Mouse (Mus musculus): ENCODE results near the gene Foxa1.

DNA sequence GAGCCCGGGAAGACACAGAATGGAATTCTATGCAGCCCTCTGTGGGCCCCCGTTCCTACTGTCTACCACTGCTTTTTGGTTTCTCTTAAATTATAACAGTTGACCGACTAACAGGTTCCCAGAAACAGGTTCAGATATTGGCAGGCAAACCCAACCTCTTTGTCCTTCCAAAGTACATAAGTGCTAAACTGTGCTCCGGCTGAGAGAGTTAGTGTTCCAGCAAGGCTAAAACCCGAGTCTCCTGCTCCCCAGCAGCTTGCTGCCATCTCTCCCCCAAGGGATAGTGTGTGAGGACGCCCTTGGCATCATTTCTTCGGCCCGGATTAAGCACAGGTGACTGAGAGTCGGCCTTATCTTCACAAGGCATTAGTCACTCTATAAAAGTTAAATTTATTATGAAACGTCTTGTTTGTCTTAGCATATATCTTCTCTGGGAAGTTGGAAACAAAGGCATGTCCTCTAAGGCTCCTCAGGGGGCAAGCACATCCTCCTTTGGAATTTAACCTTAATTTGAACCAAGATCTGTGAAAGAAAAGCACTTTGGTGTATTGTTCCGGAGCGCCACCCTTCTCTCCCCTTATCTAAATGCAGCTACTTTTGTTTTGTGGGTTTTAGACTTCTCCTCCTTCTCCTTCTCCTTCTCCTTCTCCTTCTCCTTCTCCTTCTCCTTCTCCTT lies 30.9 kb downstream of the Foxa1 start:
- TF ChIP-seq POLR2AphosphoS2 (IDR thresholded peaks at IDR 0.05; ENCODE audit: insufficient read length, low read depth) (no peak), POLR2A (IDR thresholded peaks at IDR 0.05; ENCODE audit: insufficient read length, low read depth) (no peak), USF1 (IDR thresholded peaks at IDR 0.05; ENCODE audit: low read depth) (no peak), MAX (IDR thresholded peaks at IDR 0.05; ENCODE audit: low read depth) (no peak), MYOG (IDR thresholded peaks at IDR 0.05; ENCODE audit: control insufficient read depth in 1 of 3, insufficient read depth in 1 of 3, insufficient read length in 2 of 3, low read depth in 2 of 3) (no peak), E2F4 (IDR thresholded peaks at IDR 0.05; ENCODE audit: insufficient read depth) (no peak), SRF (IDR thresholded peaks at IDR 0.05; ENCODE audit: control insufficient read depth, insufficient read length, low read depth) (no peak)
